Mouse (Mus musculus) liver, adult 2 months (tissue): ENCODE measurements around the gene Pcyox1. TPM values are rescaled to one million over a fixed set of nuclear protein-coding genes. Genes with fewer than 3 reads are reported as not detected.

Source experiments
- DNase-seq: peaks from one replicate; pipeline ENCODE4 v3.0.0-alpha.2; 2011; ENCODE audit warnings: low read depth, low spot score; ENCODE audit errors: extremely low read depth
- H3K27ac ChIP-seq: fragments of 200-500 bp; replicated peaks from 2 replicates; pipeline ENCODE4 v1.5.1; 2012; ENCODE audit warnings: low read depth, mild to moderate bottlenecking, control low read depth, inconsistent platforms, low read length; ENCODE audit not compliant: insufficient read depth
- H3K27me3 ChIP-seq: fragments of 200-500 bp; 2 replicates; pipeline ENCODE4 v1.6.1; 2012; ENCODE audit warnings: mild to moderate bottlenecking, moderate library complexity, low read length, inconsistent platforms; ENCODE audit not compliant: control insufficient read depth, insufficient read depth
- H3K36me3 ChIP-seq: fragments of 200-500 bp; 2 replicates; pipeline ENCODE4 v1.6.1; 2012; ENCODE audit warnings: low read length, inconsistent platforms; ENCODE audit not compliant: control insufficient read depth, insufficient read depth
- H3K4me1 ChIP-seq: fragments of 200-500 bp; 2 replicates; pipeline ENCODE4 v1.6.1; 2011; ENCODE audit warnings: low read length; ENCODE audit not compliant: control insufficient read depth, insufficient read depth
- H3K4me3 ChIP-seq: fragments of 200-500 bp; 2 replicates; pipeline ENCODE4 v1.5.1; 2011; ENCODE audit warnings: low read depth, mild to moderate bottlenecking, control low read depth, low read length, moderate library complexity; ENCODE audit not compliant: insufficient read depth
- H3K79me2 ChIP-seq: fragments of 200-500 bp; 2 replicates; pipeline ENCODE4 v1.6.1; 2012; ENCODE audit warnings: inconsistent platforms, mild to moderate bottlenecking, low read length, moderate library complexity; ENCODE audit not compliant: control insufficient read depth, insufficient read depth
- H3K9ac ChIP-seq: fragments of 200-500 bp; 2 replicates; pipeline ENCODE4 v1.6.1; 2012; ENCODE audit warnings: low read depth, mild to moderate bottlenecking, control low read depth, inconsistent platforms, low read length
- CTCF ChIP-seq: fragments of 200-500 bp; IDR thresholded peaks from 2 replicates; pipeline ENCODE4 v1.5.1; 2011; ENCODE audit warnings: low read depth, low read length, control low read depth
- POLR2A ChIP-seq: fragments of 200-500 bp; IDR thresholded peaks from 2 replicates; pipeline ENCODE4 v1.6.1; 2011; ENCODE audit warnings: low read length, control low read depth; ENCODE audit not compliant: insufficient read depth; ENCODE audit errors: extremely low read depth
- WGBS: fragments of 180-500 bp; shearing (Covaris S2); methylation state at CpG from one replicate; pipeline ENCODE4 v1.1.7; 2018; 5-methylcytosine and 5-hydroxymethylcytosine counted together
- polyA plus RNA-seq: library from polyadenylated mRNA; depleted of rRNA; stranded (reverse); fragments of >200 nt; gene quantifications from 2 replicates; pipeline ENCODE4 v1.2.3, GENCODE M21; 2012
- total RNA-seq: library from RNA; depleted of rRNA; stranded (reverse); fragments of >200 nt; gene quantifications from 2 replicates; pipeline ENCODE4 v1.2.3, GENCODE M21; 2014

Gene Pcyox1
- total and polyA plus RNA-seq, 2 experiments: 60.4 to 102 TPM

DNA sequence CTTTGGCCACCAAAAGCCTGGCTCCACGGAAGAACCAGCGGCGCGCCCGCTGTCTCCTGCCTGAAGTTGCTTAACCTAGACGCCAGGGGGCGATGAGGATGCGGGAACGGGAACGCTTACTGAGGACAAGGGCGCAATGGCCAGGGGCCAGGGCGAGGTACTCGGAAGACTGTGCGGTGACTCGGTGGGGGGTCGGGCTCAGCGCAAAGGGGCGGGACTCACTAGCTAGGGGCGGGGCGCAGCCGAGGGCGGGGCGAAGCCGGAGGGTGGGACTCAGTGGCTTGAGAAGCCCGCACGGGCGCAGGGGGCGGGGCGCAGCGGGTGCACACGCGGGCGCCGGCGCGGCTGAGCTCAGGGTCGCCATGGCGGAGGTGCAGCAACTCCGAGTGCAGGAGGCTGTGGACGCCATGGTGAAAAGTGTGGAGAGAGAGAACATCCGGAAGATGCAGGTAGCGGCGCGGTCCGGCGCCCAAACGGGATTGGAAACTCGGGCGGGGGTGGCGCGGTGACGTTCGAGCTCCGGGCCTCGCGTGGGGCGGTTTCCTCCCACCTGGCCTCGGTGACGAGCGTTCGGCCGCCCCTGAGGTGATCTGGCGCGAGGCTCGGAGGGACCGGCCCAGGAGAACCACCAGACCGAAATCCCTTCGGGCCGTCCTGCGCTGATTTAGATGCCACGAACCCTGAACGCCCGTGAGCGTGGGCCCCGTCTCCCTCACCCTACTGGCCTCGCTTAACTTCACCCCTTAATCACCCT, 31.4 kb downstream of the Pcyox1 start, which contains the start of gene Fam136a:
Gene Fam136a (plus strand): TSS at position 276 of the 754 bp plus-strand sequence.
- WGBS: under 1% methylated on average over 75 of the region's 76 CpGs
- peak within 1 kb of the TSS; percentile 76 for H3K4me3 ChIP-seq
- H3K9ac ChIP-seq: peak within 1 kb of the TSS; percentile 87
- H3K27ac ChIP-seq: peak within 1 kb of the TSS; percentile 94
- peaks cover 6% of the 10 kb centered on the region for H3K36me3 ChIP-seq
- TF ChIP-seq POLR2A (peak; percentile 73), CTCF (peak; percentile 94)
- peaks cover 8% of the 10 kb centered on the region for H3K4me1 ChIP-seq
- DNase-seq: peak; percentile 92
- H3K79me2 ChIP-seq: no peaks in the 10 kb centered on the region
- H3K27me3 ChIP-seq: no peaks in the 10 kb centered on the region

DNA sequence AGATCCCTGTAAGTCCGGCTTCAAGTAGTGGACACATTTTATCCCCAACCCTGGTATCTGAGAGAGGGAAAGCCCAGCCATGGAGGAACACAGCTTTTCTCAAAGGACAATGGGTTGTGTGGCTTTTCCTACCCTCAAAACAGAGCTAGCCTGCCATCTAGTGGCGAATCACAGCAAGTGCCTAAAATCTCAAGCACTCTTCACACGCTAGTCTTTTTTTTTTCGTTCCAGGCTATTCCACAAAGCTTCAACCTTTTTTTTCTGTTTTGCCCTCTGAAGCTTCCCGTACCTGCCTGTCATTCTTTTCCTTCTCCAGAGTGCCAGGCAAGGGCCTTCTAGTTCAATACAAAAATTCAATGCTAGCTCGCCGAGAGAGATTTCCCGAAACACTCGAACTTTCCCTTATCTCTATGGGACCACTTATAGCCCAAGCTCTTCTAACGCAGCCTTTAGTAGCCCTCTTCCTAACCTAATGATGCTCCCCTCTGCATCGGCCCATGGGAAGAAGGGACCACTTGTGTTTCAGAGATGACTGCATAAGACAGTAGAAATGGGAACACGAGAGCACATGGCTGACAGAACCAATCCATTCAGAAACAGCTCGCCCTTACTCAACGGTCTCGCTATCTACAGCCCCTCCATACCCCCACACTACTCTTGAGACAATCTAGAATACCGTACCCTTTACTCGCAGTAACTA, 32.4 kb downstream of the Pcyox1 start:
- Histone ChIP-seq H3K4me3 (peak overlapping the region; percentile 76), H3K36me3 (peaks cover 6% of the 10 kb centered on the region), H3K4me1 (peaks cover 6% of the 10 kb centered on the region), H3K27ac (no peak overlapping the region), H3K79me2 (no peaks in the 10 kb centered on the region), H3K9ac (peak overlapping the region; percentile 87), H3K27me3 (no peaks in the 10 kb centered on the region)
- TF ChIP-seq POLR2A (no peak), CTCF (peak; percentile 64)
- DNase-seq: peak; percentile 66
- WGBS: 0% methylated on average over 17 of the region's 17 CpGs

GRCm38 (mm10) chr6:86361373-86361772, 35.6 kb downstream of the Pcyox1 start:
- no peaks in the 10 kb centered on the region for H3K36me3 ChIP-seq
- 93% methylated on average over 7 of the region's 7 CpGs for WGBS
- DNase-seq: no peak
- no peak overlapping the region for H3K9ac ChIP-seq
- H3K27me3 ChIP-seq: no peaks in the 10 kb centered on the region
- H3K4me1 ChIP-seq: peaks cover 2% of the 10 kb centered on the region; the same call in 1 of the 2 replicates
- H3K27ac ChIP-seq: no peak overlapping the region
- no peak overlapping the region for H3K4me3 ChIP-seq
- no peaks in the 10 kb centered on the region for H3K79me2 ChIP-seq
- TF ChIP-seq CTCF: no peak
- TF ChIP-seq POLR2A: no peak

GRCm38 (mm10) chr6:86360691-86361090, 36.3 kb downstream of the Pcyox1 start:
- Histone ChIP-seq H3K27me3 (no peaks in the 10 kb centered on the region), H3K4me3 (no peak overlapping the region), H3K4me1 (peaks cover 2% of the 10 kb centered on the region; the same call in 1 of the 2 replicates), H3K27ac (no peak overlapping the region), H3K79me2 (no peaks in the 10 kb centered on the region), H3K36me3 (no peaks in the 10 kb centered on the region), H3K9ac (no peak overlapping the region)
- no peak for DNase-seq
- 53% methylated on average over 7 of the region's 7 CpGs for WGBS
- no peak for TF ChIP-seq POLR2A

- TF ChIP-seq POLR2A: no peak
- TF ChIP-seq CTCF: no peak
- Histone ChIP-seq H3K4me1 (no peaks in the 10 kb centered on the region), H3K27ac (no peak overlapping the region), H3K9ac (no peak overlapping the region), H3K36me3 (no peaks in the 10 kb centered on the region), H3K79me2 (no peaks in the 10 kb centered on the region), H3K4me3 (no peak overlapping the region), H3K27me3 (no peaks in the 10 kb centered on the region)
- WGBS: 86% methylated on average over 9 of the region's 9 CpGs
- no peak for DNase-seq
Measured at GRCm38 (mm10) chr6:86356956-86357355, 40.0 kb downstream of the Pcyox1 start.
